Mouse (Mus musculus) kidney, adult 11 months (tissue): ENCODE data around the gene Ehmt1.

Experiments used
- DNase-seq: peaks from one replicate; pipeline ENCODE4 v3.0.0; 2022

The Ehmt1 gene

GRCm38 (mm10) chr2:24910481-24910880 lies 8.9 kb downstream of the Ehmt1 start:
- DNase-seq: no peak

GRCm38 (mm10) chr2:24905653-24906155 lies 13.7 kb downstream of the Ehmt1 start:
- DNase-seq: no peak

GRCm38 (mm10) chr2:24904823-24905652 lies 14.4 kb downstream of the Ehmt1 start:
- no peak for DNase-seq

- no peak for DNase-seq
Observed at GRCm38 (mm10) chr2:24902999-24903398, 16.4 kb downstream of the Ehmt1 start.

- DNase-seq: no peak
Observed at GRCm38 (mm10) chr2:24901055-24901454, 18.4 kb downstream of the Ehmt1 start.

GRCm38 (mm10) chr2:24899292-24899691 lies 20.1 kb downstream of the Ehmt1 start:
- DNase-seq: no peak

- DNase-seq: no peak
Observed at GRCm38 (mm10) chr2:24896761-24897160, 22.7 kb downstream of the Ehmt1 start.

GRCm38 (mm10) chr2:24894211-24894610 lies 25.2 kb downstream of the Ehmt1 start:
- no peak for DNase-seq

- no peak for DNase-seq
Observed at GRCm38 (mm10) chr2:24892318-24892717, 27.1 kb downstream of the Ehmt1 start.

- DNase-seq: no peak
Observed at GRCm38 (mm10) chr2:24890541-24891447, 28.6 kb downstream of the Ehmt1 start.

- no peak for DNase-seq
Observed at GRCm38 (mm10) chr2:24888895-24889294, 30.5 kb downstream of the Ehmt1 start.

GRCm38 (mm10) chr2:24880686-24881085 lies 38.7 kb downstream of the Ehmt1 start:
- DNase-seq: no peak

- DNase-seq: no peak
Observed at GRCm38 (mm10) chr2:24870952-24871351, 48.5 kb downstream of the Ehmt1 start.

- no peak for DNase-seq
Observed at GRCm38 (mm10) chr2:24863010-24863409, 56.4 kb downstream of the Ehmt1 start.

GRCm38 (mm10) chr2:24852408-24852807 lies 67.0 kb downstream of the Ehmt1 start:
- no peak for DNase-seq

- DNase-seq: no peak
Observed at GRCm38 (mm10) chr2:24846557-24846956, 72.9 kb downstream of the Ehmt1 start.

GRCm38 (mm10) chr2:24845256-24845655 lies 74.2 kb downstream of the Ehmt1 start:
- no peak for DNase-seq

GRCm38 (mm10) chr2:24830614-24831013 lies 88.8 kb downstream of the Ehmt1 start:
- no peak for DNase-seq

- DNase-seq: no peak
Observed at GRCm38 (mm10) chr2:24809746-24810145, 109.7 kb downstream of the Ehmt1 start.

GRCm38 (mm10) chr2:24807691-24808090 lies 111.7 kb downstream of the Ehmt1 start:
- no peak for DNase-seq

GRCm38 (mm10) chr2:24807036-24807435 lies 112.4 kb downstream of the Ehmt1 start:
- DNase-seq: no peak

GRCm38 (mm10) chr2:24806143-24806542 lies 113.3 kb downstream of the Ehmt1 start:
- no peak for DNase-seq

- no peak for DNase-seq
Observed at GRCm38 (mm10) chr2:24805621-24806020, 113.8 kb downstream of the Ehmt1 start.
